Mouse (Mus musculus): ENCODE measurements around the gene Skint8.
"Not testable (repeated sequence)": the region's sequence is repeated elsewhere in the genome, so short reads cannot be mapped to it uniquely, and the experiment has no call there.

DNA sequence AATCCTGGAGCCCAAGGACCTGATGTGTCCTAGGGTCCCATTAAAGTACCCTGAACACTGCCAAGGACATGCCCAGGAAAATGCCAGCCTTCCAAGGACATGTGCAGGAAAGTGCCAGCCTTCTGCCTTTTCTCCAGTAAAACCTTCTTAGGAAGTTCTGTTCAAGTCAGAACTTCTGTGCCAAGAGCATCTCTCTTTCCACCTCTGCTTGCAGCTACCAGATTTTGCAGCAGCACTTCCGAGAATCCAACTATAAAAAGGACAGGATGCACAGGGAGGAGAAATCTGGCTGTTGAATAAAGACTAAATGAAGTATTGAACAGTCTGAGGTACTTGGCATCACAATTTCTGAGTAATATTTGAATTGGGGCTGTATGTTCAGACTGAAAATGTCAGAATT, 18.7 kb upstream of the Skint8 start:
- not testable (repeated sequence) for TF ChIP-seq MAX (IDR thresholded peaks at IDR 0.05); CTCF (IDR thresholded peaks at IDR 0.05; ENCODE audit: control insufficient read depth, insufficient read depth, insufficient read length); USF1 (IDR thresholded peaks at IDR 0.05; ENCODE audit: low read depth); MYOG (IDR thresholded peaks at IDR 0.05; ENCODE audit: control insufficient read depth, extremely low read depth, insufficient read length); FOSL1 (IDR thresholded peaks at IDR 0.05; ENCODE audit: insufficient read depth, low read length, poor library complexity, severe bottlenecking); MYOD1 (IDR thresholded peaks at IDR 0.05; ENCODE audit: control insufficient read depth, insufficient read length, low read depth)
